Mouse (Mus musculus): ENCODE results near the gene Edrf1.

- TF ChIP-seq CTCF (IDR thresholded peaks at IDR 0.05; ENCODE audit: low read depth, low read length) (no peak), GATA1 (IDR thresholded peaks at IDR 0.05; ENCODE audit: borderline replicate concordance, low read length) (no peak), POLR2AphosphoS5 (IDR thresholded peaks at IDR 0.05; ENCODE audit: insufficient replicate concordance, low read depth, low read length) (no peak), TAL1 (conservative IDR thresholded peaks at IDR 0.05; ENCODE audit: low read depth, low read length) (no peak), GATA2 (IDR thresholded peaks at IDR 0.05; ENCODE audit: borderline replicate concordance, low read depth, low read length) (no peak)
Measured at GRCm38 (mm10) chr7:133638821-133639220, 1.5 kb downstream of the Edrf1 start.
